Mouse (Mus musculus) spleen, adult 2 months (tissue): ENCODE measurements at regions not wholly inside any gene's neighbourhood (a gene's known extent, or its start where the extent isn't known, plus 50 kb on each side); places are given as distances from the start of the nearest gene placed in this dataset.

Experiments
- DNase-seq, 2 experiments: peaks; one replicate each; pipeline versions ENCODE4 v3.0.0 to v3.0.0-alpha.2; 2012 to 2021; ENCODE audit warnings: low spot score in 2 of 2, low read depth in 1 of 2
- H3K27ac ChIP-seq: fragments of 200-500 bp; 2 replicates; pipeline ENCODE4 v1.5.1; 2012; ENCODE audit warnings: low read length, inconsistent platforms; ENCODE audit not compliant: insufficient read depth
- H3K27me3 ChIP-seq: fragments of 200-500 bp; 2 replicates; pipeline ENCODE4 v1.6.1; 2012; ENCODE audit warnings: mild to moderate bottlenecking, moderate library complexity, low read length, inconsistent platforms; ENCODE audit not compliant: control insufficient read depth, insufficient read depth
- H3K36me3 ChIP-seq: fragments of 200-500 bp; 2 replicates; pipeline ENCODE4 v1.6.1; 2012; ENCODE audit warnings: mild to moderate bottlenecking, low read length, inconsistent platforms; ENCODE audit not compliant: control insufficient read depth, insufficient read depth
- H3K4me1 ChIP-seq: fragments of 200-500 bp; 2 replicates; pipeline ENCODE4 v1.6.1; 2011; ENCODE audit warnings: inconsistent platforms; ENCODE audit not compliant: control insufficient read depth, insufficient read depth, insufficient read length
- H3K4me3 ChIP-seq: fragments of 200-500 bp; 2 replicates; pipeline ENCODE4 v1.5.1; 2011; ENCODE audit warnings: mild to moderate bottlenecking, inconsistent platforms; ENCODE audit not compliant: insufficient read depth, insufficient read length; ENCODE audit errors: extremely low read depth
- CTCF ChIP-seq: fragments of 200-500 bp; IDR thresholded peaks from 2 replicates; pipeline ENCODE4 v1.5.1; 2011; ENCODE audit warnings: mild to moderate bottlenecking, inconsistent platforms; ENCODE audit not compliant: insufficient read depth, insufficient read length, insufficient replicate concordance; ENCODE audit errors: extremely low read depth
- POLR2A ChIP-seq: fragments of 200-500 bp; IDR thresholded peaks from 2 replicates; pipeline ENCODE4 v1.6.1; 2011; ENCODE audit warnings: low read depth, low read length, inconsistent platforms
- WGBS: fragments of 180-500 bp; shearing (Covaris S2); methylation state at CpG from one replicate; pipeline ENCODE4 v1.1.7; 2018; 5-methylcytosine and 5-hydroxymethylcytosine counted together

GRCm38 (mm10) chr8:46409296-46409695 is 61.5 kb upstream of the Acsl1 start:
- DNase-seq: no peak
- Histone ChIP-seq H3K27me3 (no peaks in the 10 kb centered on the region), H3K27ac (no peak overlapping the region), H3K36me3 (no peaks in the 10 kb centered on the region), H3K4me1 (no peaks in the 10 kb centered on the region), H3K4me3 (no peak overlapping the region)
- WGBS: 50% methylated on average over 2 of the region's 2 CpGs
- TF ChIP-seq POLR2A (no peak), CTCF (no peak)

GRCm38 (mm10) chr8:46411877-46412625 is 58.8 kb upstream of the Acsl1 start:
- Histone ChIP-seq H3K27me3 (no peaks in the 10 kb centered on the region), H3K36me3 (no peaks in the 10 kb centered on the region), H3K4me3 (no peak overlapping the region), H3K4me1 (no peaks in the 10 kb centered on the region), H3K27ac (no peak overlapping the region)
- no peak for DNase-seq
- 82% methylated on average over 11 of the region's 11 CpGs for WGBS
- TF ChIP-seq CTCF (no peak), POLR2A (no peak)

GRCm38 (mm10) chr8:46413349-46414024 is 57.4 kb upstream of the Acsl1 start:
- Histone ChIP-seq H3K4me3 (no peak overlapping the region), H3K4me1 (no peaks in the 10 kb centered on the region), H3K27me3 (no peaks in the 10 kb centered on the region), H3K36me3 (no peaks in the 10 kb centered on the region), H3K27ac (no peak overlapping the region)
- TF ChIP-seq POLR2A (no peak), CTCF (no peak)
- no peak for DNase-seq
- WGBS: 86% methylated on average over 9 of the region's 9 CpGs

- 88% methylated on average over 6 of the region's 6 CpGs for WGBS
- TF ChIP-seq POLR2A: no peak
- TF ChIP-seq CTCF: no peak
- H3K4me3 ChIP-seq: no peak overlapping the region
- no peak overlapping the region for H3K27ac ChIP-seq
- H3K27me3 ChIP-seq: no peaks in the 10 kb centered on the region
- no peaks in the 10 kb centered on the region for H3K4me1 ChIP-seq
- no peak for DNase-seq
- no peaks in the 10 kb centered on the region for H3K36me3 ChIP-seq
These were observed 56.0 kb upstream of the Acsl1 start for GRCm38 (mm10) chr8:46414874-46415273.

- Histone ChIP-seq H3K27me3 (no peaks in the 10 kb centered on the region), H3K4me1 (no peaks in the 10 kb centered on the region; the same call in 1 of the 2 replicates), H3K4me3 (no peak overlapping the region), H3K36me3 (no peaks in the 10 kb centered on the region), H3K27ac (no peak overlapping the region)
- TF ChIP-seq POLR2A: no peak
- no peak for TF ChIP-seq CTCF
- WGBS: 87% methylated on average over 5 of the region's 5 CpGs
- no peak for DNase-seq
These were observed 51.4 kb upstream of the Acsl1 start for GRCm38 (mm10) chr8:46419402-46419801.

- TF ChIP-seq POLR2A (no peak), CTCF (no peak)
- 90% methylated on average over 8 of the region's 8 CpGs for WGBS
These were observed 50.4 kb upstream of the Acsl1 start for GRCm38 (mm10) chr8:46420476-46420875.

More at GRCm38 (mm10) chr8:46420476-46420875, 50.4 kb upstream of the Acsl1 start:
- Histone ChIP-seq H3K4me3 (no peak overlapping the region), H3K4me1 (no peaks in the 10 kb centered on the region; the same call in 1 of the 2 replicates), H3K36me3 (no peaks in the 10 kb centered on the region), H3K27ac (no peak overlapping the region), H3K27me3 (no peaks in the 10 kb centered on the region)
- DNase-seq: no peak
